In the genomic region with DNA sequence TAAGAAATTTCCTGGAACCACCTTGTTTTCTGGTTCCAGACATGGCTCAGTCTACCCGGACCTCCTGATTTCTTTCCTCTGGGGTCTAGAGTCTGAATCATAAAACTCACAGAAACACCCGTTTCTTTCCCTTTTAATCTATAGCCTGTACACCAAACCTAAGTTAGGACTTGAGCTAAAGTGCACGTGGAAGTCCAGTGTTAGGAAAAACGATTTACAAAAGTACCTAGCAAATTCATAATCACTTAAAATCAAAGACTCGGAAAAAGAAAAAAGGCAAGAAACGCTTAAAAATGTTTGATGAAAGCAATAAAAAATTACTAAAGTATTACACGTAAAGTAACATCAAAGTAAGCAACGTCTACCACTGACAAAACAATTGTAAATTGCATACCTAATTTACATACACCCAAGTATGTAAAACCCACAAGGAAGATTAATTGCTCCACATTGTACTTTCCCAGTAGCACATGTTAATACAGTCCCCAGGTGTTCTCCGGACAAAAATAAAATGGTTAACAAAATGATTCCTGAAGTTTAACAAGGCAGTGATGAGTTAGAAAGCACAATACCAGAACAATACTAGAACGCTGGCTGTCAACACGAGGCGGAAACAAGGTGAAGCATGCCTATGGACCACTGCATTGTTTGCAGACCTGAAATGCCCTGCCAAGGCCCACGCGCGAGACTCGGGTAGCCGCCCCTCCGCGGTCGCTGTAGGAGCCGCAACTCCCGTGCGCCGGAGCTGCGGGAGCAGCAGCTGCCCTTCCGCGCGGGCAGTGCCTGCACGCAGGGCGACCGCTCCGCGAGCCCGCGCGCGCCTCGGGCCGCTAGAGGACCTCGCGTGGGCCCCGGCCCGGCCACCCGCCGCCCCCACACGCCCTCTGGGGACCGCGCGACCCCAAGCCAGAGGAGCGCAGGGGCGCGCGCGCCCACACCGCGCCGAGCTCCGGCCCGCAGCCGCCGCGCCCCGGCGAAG, we compare ENCODE assay signal across 8 mouse cellular contexts. TPM values are rescaled to one million over a fixed set of nuclear protein-coding genes. Genes with fewer than 3 reads are reported as not detected.
DNase-seq lines count a peak whose midpoint lies in the region; ATAC-seq and TF ChIP-seq lines count a peak whose summit lies in the region.

No protein-coding gene starts in this region.

- no peaks in the 10 kb centered on the region for H3K9me3 ChIP-seq in MEL (replicated peaks; ENCODE audit: insufficient read depth, low read length)
- H3K9me3 ChIP-seq in hindbrain, embryonic 13.5 days: no peaks in the 10 kb centered on the region

- H3K27ac ChIP-seq in MEL (ENCODE audit: control insufficient read depth, low read depth, low read length): peak overlapping the region; percentile 43
- peak overlapping the region; percentile 97 for H3K27ac ChIP-seq in hindbrain, embryonic 13.5 days

- peaks cover 28 to 30% of the 10 kb centered on the region in 2 experiments for H3K4me1 ChIP-seq in MEL (ENCODE audit: control insufficient read depth in 1 of 2, insufficient read depth in 2 of 2, low read length in 2 of 2)
- peaks cover 28% of the 10 kb centered on the region for H3K4me1 ChIP-seq in hindbrain, embryonic 13.5 days (replicated peaks)

- H3K79me2 ChIP-seq in MEL (ENCODE audit: control insufficient read depth, insufficient read depth, low read length, poor library complexity): peaks cover 57% of the 10 kb centered on the region

- TF ChIP-seq EP300 in MEL (IDR thresholded peaks at IDR 0.05; ENCODE audit: low read depth in 1 of 2, low read length in 2 of 2): no peak

- WGBS in hindbrain, embryonic 13.5 days: 2% methylated on average over 46 of the region's 64 CpGs

- no peak for TF ChIP-seq RAD21 in MEL (IDR thresholded peaks at IDR 0.05; ENCODE audit: low read depth, low read length)

- H3K27me3 ChIP-seq in MEL (ENCODE audit: control insufficient read depth in 1 of 2, insufficient read depth in 2 of 2, low read length in 2 of 2): no peaks in the 10 kb centered on the region
- H3K27me3 ChIP-seq in hindbrain, embryonic 13.5 days: no peaks in the 10 kb centered on the region

- peaks cover 0 to 53% of the 10 kb centered on the region in 2 experiments; a peak in 3 of 4 replicates for H3K36me3 ChIP-seq in MEL (ENCODE audit: control insufficient read depth in 1 of 2, insufficient read depth in 2 of 2, low read length in 2 of 2)
- peaks cover 9% of the 10 kb centered on the region; the same call in 1 of the 2 replicates for H3K36me3 ChIP-seq in hindbrain, embryonic 13.5 days

- peak overlapping the region; percentile 92 for H3K9ac ChIP-seq in MEL (ENCODE audit: control insufficient read depth, low read depth, low read length, poor library complexity, severe bottlenecking)
- H3K9ac ChIP-seq in hindbrain, embryonic 13.5 days: peak overlapping the region; percentile 91

- ATAC-seq in frontal cortex, adult (ENCODE audit: low TSS enrichment): peak; percentile 34
- ATAC-seq in hindbrain, embryonic 13.5 days (ENCODE audit: low FRiP score): no peak; the same call in 1 of the 2 replicates

- no peak for TF ChIP-seq CTCF in MEL (IDR thresholded peaks at IDR 0.05 in 2 of 3, conservative IDR thresholded peaks at IDR 0.05 in 1 of 3; ENCODE audit: control insufficient read depth in 1 of 3, insufficient read depth in 1 of 3, low read depth in 2 of 3, low read length in 3 of 3, poor library complexity in 1 of 3, severe bottlenecking in 1 of 3)

- no peak for TF ChIP-seq POLR2A in MEL (IDR thresholded peaks at IDR 0.05; ENCODE audit: control insufficient read depth in 1 of 2, insufficient read depth in 1 of 2, low read depth in 1 of 2, low read length in 2 of 2, poor library complexity in 1 of 2)

- peak overlapping the region; percentile 74 to 91 for H3K4me3 ChIP-seq in MEL (ENCODE audit: control insufficient read depth in 1 of 2, insufficient read depth in 1 of 2, low read depth in 2 of 2, low read length in 2 of 2)
- peak overlapping the region; percentile 86 for H3K4me3 ChIP-seq in hindbrain, embryonic 13.5 days

- DNase-seq in MEL (ENCODE audit: low read depth, low spot score): peak; percentile 75
- peak; percentile 62 for DNase-seq in cerebellum, adult 8-10 months
- peak; percentile 25 for DNase-seq in left cerebral cortex, adult 11 months (ENCODE audit: low spot score)
- peak; percentile 46 for DNase-seq in lung, postnatal 14 days
- peak; percentile 57 for DNase-seq in ovary, postnatal 36 days (ENCODE audit: low spot score)
- DNase-seq in thymus, postnatal 14 days: peak; percentile 62

- peak overlapping the region; percentile 60 for H3K4me2 ChIP-seq in hindbrain, embryonic 13.5 days

TF ChIP-seq in MEL, 35 proteins besides CTCF, POLR2A, EP300 and RAD21:
- no peak for TF ChIP-seq NELFE (IDR thresholded peaks at IDR 0.05; ENCODE audit: low read depth, low read length)
- no peak for TF ChIP-seq UBTF (IDR thresholded peaks at IDR 0.05; ENCODE audit: borderline replicate concordance, insufficient read depth, low read depth, low read length)
- TF ChIP-seq TBP (IDR thresholded peaks at IDR 0.05; ENCODE audit: low read depth, low read length): peak; percentile 38; the same call in 1 of the 2 replicates
- no peak for TF ChIP-seq BHLHE40 (IDR thresholded peaks at IDR 0.05; ENCODE audit: borderline replicate concordance, low read depth, low read length)
- no peak for TF ChIP-seq CHD2 (IDR thresholded peaks at IDR 0.05; ENCODE audit: low read length)
- no peak for TF ChIP-seq KAT2A (conservative IDR thresholded peaks at IDR 0.05; ENCODE audit: low read depth, low read length)
- no peak for TF ChIP-seq ELF1 (IDR thresholded peaks at IDR 0.05; ENCODE audit: low read depth, low read length)
- TF ChIP-seq MAZ (IDR thresholded peaks at IDR 0.05; ENCODE audit: low read depth, low read length): no peak
- 0 out of 2 replicates have a peak, but pooled peaks have one; percentile 59 for TF ChIP-seq CHD1 (IDR thresholded peaks at IDR 0.05; ENCODE audit: low read depth, low read length)
- no peak for TF ChIP-seq ZNF384 (IDR thresholded peaks at IDR 0.05; ENCODE audit: low read depth, low read length)
- no peak for TF ChIP-seq ZMIZ1 (IDR thresholded peaks at IDR 0.05; ENCODE audit: low read depth, low read length)
- no peak for TF ChIP-seq RCOR1 (IDR thresholded peaks at IDR 0.05; ENCODE audit: low read depth, low read length)
- TF ChIP-seq MYC (IDR thresholded peaks at IDR 0.05; ENCODE audit: low read depth, low read length): peak; percentile 90
- TF ChIP-seq SIN3A (IDR thresholded peaks at IDR 0.05; ENCODE audit: low read length): peak; percentile 81
- TF ChIP-seq MXI1 (IDR thresholded peaks at IDR 0.05; ENCODE audit: low read depth, low read length): peak; percentile 91
- TF ChIP-seq USF2 (IDR thresholded peaks at IDR 0.05; ENCODE audit: borderline replicate concordance in 1 of 2, insufficient read depth in 1 of 2, low read depth in 1 of 2, low read length in 2 of 2): no peak
- TF ChIP-seq ZKSCAN1 (IDR thresholded peaks at IDR 0.05; ENCODE audit: low read depth, low read length): no peak
- no peak for TF ChIP-seq ZC3H11A (IDR thresholded peaks at IDR 0.05; ENCODE audit: low read depth, low read length)
- no peak for TF ChIP-seq TCF12 (IDR thresholded peaks at IDR 0.05; ENCODE audit: low read depth, low read length)
- no peak for TF ChIP-seq MAFK (IDR thresholded peaks at IDR 0.05; ENCODE audit: borderline replicate concordance, low read depth, low read length)
- no peak for TF ChIP-seq SMC3 (IDR thresholded peaks at IDR 0.05; ENCODE audit: low read depth, low read length)
- TF ChIP-seq MEF2A (IDR thresholded peaks at IDR 0.05; ENCODE audit: extremely low read depth, insufficient replicate concordance, low read depth, low read length, poor library complexity, severe bottlenecking): no peak
- TF ChIP-seq MAX (IDR thresholded peaks at IDR 0.05; ENCODE audit: low read length): peak; percentile 71; the same call in 1 of the 2 replicates
- TF ChIP-seq TAL1 (IDR thresholded peaks at IDR 0.05; ENCODE audit: low read length): no peak
- no peak for TF ChIP-seq MYB (IDR thresholded peaks at IDR 0.05; ENCODE audit: low read depth, low read length)
- TF ChIP-seq HCFC1 (IDR thresholded peaks at IDR 0.05; ENCODE audit: low read depth, low read length): peak; percentile 43; the same call in 1 of the 2 replicates
- TF ChIP-seq E2F4 (IDR thresholded peaks at IDR 0.05; ENCODE audit: borderline replicate concordance, low read depth, low read length): no peak
- TF ChIP-seq NRF1 (IDR thresholded peaks at IDR 0.05; ENCODE audit: insufficient read depth, low read depth, low read length, poor library complexity, severe bottlenecking): no peak
- TF ChIP-seq JUND (IDR thresholded peaks at IDR 0.05; ENCODE audit: low read depth, low read length): no peak
- TF ChIP-seq GATA1 (IDR thresholded peaks at IDR 0.05; ENCODE audit: low read depth, low read length): no peak
- TF ChIP-seq ETS1 (IDR thresholded peaks at IDR 0.05; ENCODE audit: low read depth, low read length): no peak
- no peak for TF ChIP-seq GABPA (IDR thresholded peaks at IDR 0.05; ENCODE audit: low read depth, low read length)
- no peak for TF ChIP-seq USF1 (IDR thresholded peaks at IDR 0.05; ENCODE audit: low read depth, low read length)
- TF ChIP-seq POLR2AphosphoS5 (IDR thresholded peaks at IDR 0.05; ENCODE audit: borderline replicate concordance, low read depth, low read length): no peak
- TF ChIP-seq POLR2AphosphoS2 (IDR thresholded peaks at IDR 0.05; ENCODE audit: low read length): no peak

RNA-seq across cellular contexts. Expression of a gene that starts 0.8 kb away (rescaled TPM):
- 18.2 and 20.0 TPM in 2 replicates for total RNA-seq in MEL (2012; rRNA removed)
- polyA plus RNA-seq in MEL (2012; ENCODE audit: insufficient read depth in 1 of 2, insufficient read length in 2 of 2, low read depth in 1 of 2, low replicate concordance in 2 of 2, missing spikeins in 1 of 2): 10 to 100 TPM in 1 of 2 experiments, not detected in 1; 20.0 TPM
- polyA plus RNA-seq in hindbrain, embryonic 13.5 days (2015; fragmentation: Nextera tagmentation; extraction: Ambion mirVana): 24.3 and 24.7 TPM in 2 replicates

RNA-seq across cellular contexts. Expression of a gene that starts 0.9 kb away (rescaled TPM):
- total RNA-seq in MEL (2012; rRNA removed): 22.4 and 23.5 TPM in 2 replicates
- polyA plus RNA-seq in MEL (2012; ENCODE audit: insufficient read depth in 1 of 2, insufficient read length in 2 of 2, low read depth in 1 of 2, low replicate concordance in 2 of 2, missing spikeins in 1 of 2): 10 to 100 TPM in 1 of 2 experiments, not detected in 1; 37.4 TPM
- polyA plus RNA-seq in hindbrain, embryonic 13.5 days (2015; fragmentation: Nextera tagmentation; extraction: Ambion mirVana): 68.2 and 68.8 TPM in 2 replicates

Comparison
In these comparisons a context has a peak if more than half of its experiments do, and no peak if none do; other contexts are left out.
1. DNase-seq: peak in every context shown above with its lines; median percentile 75 in MEL; 62 in cerebellum, adult 8-10 months; 62 in thymus, postnatal 14 days; 57 in ovary, postnatal 36 days; 46 in lung, postnatal 14 days; 25 in left cerebral cortex, adult 11 months.